Mouse (Mus musculus): ENCODE measurements around the gene Tmem253. TPM values are rescaled to one million over a fixed set of nuclear protein-coding genes. Genes with fewer than 3 reads are reported as not detected.

The Tmem253 gene
- total RNA-seq, 2 experiments from 2014 or later = 0.37 TPM; not detected in 1

- intact Hi-C loops (cut with DNase I) = no loop called here
- Histone ChIP-seq H3K27ac (peak overlapping the region; percentile 100; the same call in 1 of the 2 replicates), H3K4me3 (peak overlapping the region; percentile 84)
- TF ChIP-seq CTCF (IDR thresholded peaks at IDR 0.05) = no peak
- no peak for DNase-seq (ENCODE audit: extremely low spot score in 1 of 2, low spot score in 2 of 2)
Observed at GRCm38 (mm10) chr14:52018248-52019050, 3.0 kb downstream of the Tmem253 start.

GRCm38 (mm10) chr14:52019051-52019589 is 3.7 kb downstream of the Tmem253 start:
- no peak for DNase-seq (ENCODE audit: extremely low spot score in 1 of 2, low spot score in 2 of 2)
- intact Hi-C loops (cut with DNase I) = no loop called here

GRCm38 (mm10) chr14:52019590-52020340 is 4.3 kb downstream of the Tmem253 start:
- peak; percentile 34 for TF ChIP-seq CTCF (IDR thresholded peaks at IDR 0.05)
- Histone ChIP-seq H3K27ac (peak overlapping the region; percentile 100), H3K4me3 (peak overlapping the region; percentile 84)
- intact Hi-C loops (cut with DNase I) = loop anchor here (1.0 to 10.0 kb wide), 5 partner anchors 7 to 295 kb away; partner anchors contain the start of genes Ang4 and Mettl17
- DNase-seq (ENCODE audit: extremely low spot score in 1 of 2, low spot score in 2 of 2) = peak; percentile 97 to 98

More at GRCm38 (mm10) chr14:52019051-52019589, 3.7 kb downstream of the Tmem253 start:
- peak overlapping the region; percentile 100 for H3K27ac ChIP-seq
- peak; percentile 48 for TF ChIP-seq CTCF (IDR thresholded peaks at IDR 0.05)
- H3K4me3 ChIP-seq = peak overlapping the region; percentile 84

GRCm38 (mm10) chr14:52020486-52021137 is 5.2 kb downstream of the Tmem253 start, which contains the start of gene Zfp219:
Gene Zfp219 (minus strand): TSS chr14:52020733.
- Histone ChIP-seq H3K27ac (peak within 1 kb of the TSS; percentile 100), H3K4me3 (peak within 1 kb of the TSS; percentile 84)
- intact Hi-C loops (cut with DNase I) = loop anchor here (1.0 to 10.0 kb wide), 5 partner anchors 8 to 294 kb away; partner anchors contain the start of genes Ang4 and Mettl17
- TF ChIP-seq CTCF (IDR thresholded peaks at IDR 0.05) = peak; percentile 61
- peak; percentile 63 to 79 for DNase-seq (ENCODE audit: extremely low spot score in 1 of 2, low spot score in 2 of 2)

GRCm38 (mm10) chr14:52021138-52021529 is 5.7 kb downstream of the Tmem253 start:
- TF ChIP-seq CTCF (IDR thresholded peaks at IDR 0.05) = no peak
- H3K4me3 ChIP-seq = peak overlapping the region; percentile 84; the same call in 1 of the 2 replicates
- intact Hi-C loops (cut with DNase I) = loop anchor here (5.0 to 10.0 kb wide), 4 partner anchors 71 to 294 kb away; partner anchors contain the start of genes Ang4 and Mettl17

GRCm38 (mm10) chr14:52021568-52022212 is 6.2 kb downstream of the Tmem253 start:
- no peak for TF ChIP-seq CTCF (IDR thresholded peaks at IDR 0.05)
- intact Hi-C loops (cut with DNase I) = loop anchor here (5.0 to 10.0 kb wide), 4 partner anchors 71 to 293 kb away; partner anchors contain the start of genes Ang4 and Mettl17
- H3K4me3 ChIP-seq = no peak overlapping the region
- DNase-seq (ENCODE audit: extremely low spot score in 1 of 2, low spot score in 2 of 2) = no peak
- H3K27ac ChIP-seq = no peak overlapping the region

More at GRCm38 (mm10) chr14:52021138-52021529, 5.7 kb downstream of the Tmem253 start:
- no peak for DNase-seq (ENCODE audit: extremely low spot score in 1 of 2, low spot score in 2 of 2)
- H3K27ac ChIP-seq = no peak overlapping the region; the same call in 1 of the 2 replicates

- H3K27ac ChIP-seq = no peak overlapping the region; the same call in 1 of the 2 replicates
- TF ChIP-seq CTCF (IDR thresholded peaks at IDR 0.05) = no peak
- no peak overlapping the region for H3K4me3 ChIP-seq
- no peak for DNase-seq (ENCODE audit: extremely low spot score in 1 of 2, low spot score in 2 of 2)
- intact Hi-C loops (cut with DNase I) = loop anchor here (5.0 to 10.0 kb wide), 4 partner anchors 70 to 293 kb away; partner anchors contain the start of genes Ang4 and Mettl17
Observed at GRCm38 (mm10) chr14:52022244-52022708, 6.8 kb downstream of the Tmem253 start.

- Histone ChIP-seq H3K4me3 (peak overlapping the region; percentile 24), H3K27ac (peak overlapping the region; percentile 65)
- peak; percentile 84 for TF ChIP-seq CTCF (IDR thresholded peaks at IDR 0.05)
- DNase-seq (ENCODE audit: extremely low spot score in 1 of 2, low spot score in 2 of 2) = peak; percentile 78 to 80
- intact Hi-C loops (cut with DNase I) = loop anchor here (1.0 to 10.0 kb wide), 5 partner anchors 69 to 292 kb away; partner anchors contain the start of genes Ang4 and Mettl17
Observed at GRCm38 (mm10) chr14:52022709-52023459, 7.4 kb downstream of the Tmem253 start.

GRCm38 (mm10) chr14:52024133-52024532 is 8.7 kb downstream of the Tmem253 start:
- DNase-seq (ENCODE audit: extremely low spot score in 1 of 2, low spot score in 2 of 2) = no peak
- Histone ChIP-seq H3K4me3 (no peak overlapping the region), H3K27ac (no peak overlapping the region)
- intact Hi-C loops (cut with DNase I) = loop anchor here (5.0 to 10.0 kb wide), 4 partner anchors 68 to 291 kb away; partner anchors contain the start of genes Ang4 and Mettl17
- TF ChIP-seq CTCF (IDR thresholded peaks at IDR 0.05) = no peak

Measured in left cerebral cortex, adult 2 months (tissue).